Mouse (Mus musculus) myocyte (in vitro differentiated cells): ENCODE results near the gene Gpx7.

Source experiments
- CEBPB ChIP-seq: IDR thresholded peaks from 2 replicates; pipeline ENCODE4 v1.6.1; 2011; ENCODE audit warnings: mild to moderate bottlenecking, moderate library complexity; ENCODE audit not compliant: poor library complexity, insufficient read depth, severe bottlenecking
- E2F4 ChIP-seq: IDR thresholded peaks from one replicate; pipeline ENCODE4 v1.6.1; 2011; ENCODE audit warnings: mild to moderate bottlenecking, control low read depth, moderate library complexity; ENCODE audit not compliant: insufficient read depth
- MAX ChIP-seq: IDR thresholded peaks from one replicate; pipeline ENCODE4 v1.6.1; 2011; ENCODE audit warnings: low read depth, mild to moderate bottlenecking, control low read depth
- MYOD1 ChIP-seq, 3 experiments: IDR thresholded peaks; one replicate each; pipeline ENCODE4 v1.6.1; 2011; ENCODE audit warnings: control low read depth in 2 of 3, low read depth in 2 of 3, mild to moderate bottlenecking in 2 of 3, moderate library complexity in 1 of 3; ENCODE audit not compliant: insufficient read length in 2 of 3, control insufficient read depth in 1 of 3
- POLR2A ChIP-seq: IDR thresholded peaks from one replicate; pipeline ENCODE4 v1.6.1; 2011; ENCODE audit warnings: low read depth, mild to moderate bottlenecking, control low read depth, moderate library complexity; ENCODE audit not compliant: insufficient read length
- TCF12 ChIP-seq: IDR thresholded peaks from one replicate; pipeline ENCODE4 v1.6.1; 2011; ENCODE audit warnings: mild to moderate bottlenecking, control low read depth; ENCODE audit not compliant: poor library complexity, insufficient read depth, severe bottlenecking
- USF1 ChIP-seq: IDR thresholded peaks from one replicate; pipeline ENCODE4 v1.6.1; 2011; ENCODE audit warnings: low read depth, mild to moderate bottlenecking, control low read depth, moderate library complexity

- no peak for TF ChIP-seq MYOD1 (IDR thresholded peaks at IDR 0.05; ENCODE audit: control insufficient read depth in 1 of 3, insufficient read length in 2 of 3, low read depth in 2 of 3)
- TF ChIP-seq POLR2A, result no peak
- TF ChIP-seq USF1, result no peak
- no peak for TF ChIP-seq MAX
- no peak for TF ChIP-seq E2F4
- TF ChIP-seq CEBPB, result no peak
- no peak for TF ChIP-seq TCF12
Observed at GRCm38 (mm10) chr4:108372166-108372565, 34.6 kb downstream of the Gpx7 start.
